Mouse (Mus musculus): ENCODE measurements around the gene Gpx7.

Gpx7 gene

GRCm38 (mm10) chr4:108406861-108407401, at the start of gene Gpx7:
Gene Gpx7 (minus strand): TSS chr4:108406961.
- DNase-seq (ENCODE audit: low read depth, low spot score): no peak

GRCm38 (mm10) chr4:108456028-108456427, 49.3 kb upstream of the Gpx7 start:
- DNase-seq (ENCODE audit: low read depth, low spot score): no peak

- DNase-seq (ENCODE audit: low read depth, low spot score): no peak
Measured at GRCm38 (mm10) chr4:108448091-108448490, 41.3 kb upstream of the Gpx7 start.

GRCm38 (mm10) chr4:108438082-108438840, 31.5 kb upstream of the Gpx7 start:
- DNase-seq (ENCODE audit: low read depth, low spot score): no peak

- no peak for DNase-seq (ENCODE audit: low read depth, low spot score)
Measured at GRCm38 (mm10) chr4:108436225-108436624, 29.5 kb upstream of the Gpx7 start.

- DNase-seq (ENCODE audit: low read depth, low spot score): no peak
Measured at GRCm38 (mm10) chr4:108435646-108436045, 28.9 kb upstream of the Gpx7 start.

- DNase-seq (ENCODE audit: low read depth, low spot score): no peak
Measured at GRCm38 (mm10) chr4:108434781-108435180, 28.0 kb upstream of the Gpx7 start.

GRCm38 (mm10) chr4:108434221-108434620, 27.5 kb upstream of the Gpx7 start:
- no peak for DNase-seq (ENCODE audit: low read depth, low spot score)

GRCm38 (mm10) chr4:108433341-108433740, 26.6 kb upstream of the Gpx7 start:
- no peak for DNase-seq (ENCODE audit: low read depth, low spot score)

- DNase-seq (ENCODE audit: low read depth, low spot score): no peak
Measured at GRCm38 (mm10) chr4:108431561-108431936, 24.8 kb upstream of the Gpx7 start.

GRCm38 (mm10) chr4:108430656-108431560, 24.1 kb upstream of the Gpx7 start:
- no peak for DNase-seq (ENCODE audit: low read depth, low spot score)

GRCm38 (mm10) chr4:108428341-108428721, 21.6 kb upstream of the Gpx7 start:
- DNase-seq (ENCODE audit: low read depth, low spot score): no peak

GRCm38 (mm10) chr4:108427719-108428340, 21.1 kb upstream of the Gpx7 start:
- no peak for DNase-seq (ENCODE audit: low read depth, low spot score)

GRCm38 (mm10) chr4:108424587-108424986, 17.8 kb upstream of the Gpx7 start:
- DNase-seq (ENCODE audit: low read depth, low spot score): no peak

GRCm38 (mm10) chr4:108407621-108408020, 860 bp upstream of the Gpx7 start:
- no peak for DNase-seq (ENCODE audit: low read depth, low spot score)

- DNase-seq (ENCODE audit: low read depth, low spot score): no peak
Measured at GRCm38 (mm10) chr4:108406138-108406860, 462 bp downstream of the Gpx7 start.

- no peak for DNase-seq (ENCODE audit: low read depth, low spot score)
Measured at GRCm38 (mm10) chr4:108405766-108406137, 1.0 kb downstream of the Gpx7 start.

GRCm38 (mm10) chr4:108403861-108404635, 2.7 kb downstream of the Gpx7 start:
- DNase-seq (ENCODE audit: low read depth, low spot score): no peak

GRCm38 (mm10) chr4:108400395-108400794, 6.4 kb downstream of the Gpx7 start:
- DNase-seq (ENCODE audit: low read depth, low spot score): no peak

- no peak for DNase-seq (ENCODE audit: low read depth, low spot score)
Measured at GRCm38 (mm10) chr4:108394236-108394635, 12.5 kb downstream of the Gpx7 start.

GRCm38 (mm10) chr4:108392558-108392957, 14.2 kb downstream of the Gpx7 start:
- no peak for DNase-seq (ENCODE audit: low read depth, low spot score)

Measured in WW6 (cell line).